8 mouse cellular contexts compared by ENCODE assay signal in the genomic region with DNA sequence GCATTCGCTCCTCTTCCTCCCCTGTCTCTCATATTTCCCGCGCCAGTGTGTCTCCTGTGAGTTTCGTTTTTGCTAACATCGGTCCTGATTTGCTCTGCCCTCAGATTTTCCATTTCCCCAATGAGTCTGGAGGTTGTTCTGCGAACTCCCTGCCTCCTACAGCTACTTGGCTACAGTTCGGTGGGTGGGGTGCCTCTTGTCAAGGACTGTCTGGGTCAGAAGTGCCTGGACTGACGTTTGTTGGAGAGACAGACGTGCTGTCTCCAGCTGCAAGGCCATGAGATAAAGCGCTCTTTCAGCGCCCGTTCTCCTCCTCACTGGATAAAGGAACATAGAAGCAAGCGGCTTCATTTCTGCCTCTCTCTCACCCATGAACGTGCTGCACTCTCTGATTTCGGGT.
DNase-seq lines count a peak whose midpoint lies in the region; ATAC-seq and TF ChIP-seq lines count a peak whose summit lies in the region.

No protein-coding gene starts in this region.

- DNase-seq in thymus, adult 2 months: no peak
- DNase-seq in thymus, postnatal 10 days (ENCODE audit: low spot score in 2 of 2): no peak
- peak; percentile 82 to 90 for DNase-seq in heart, postnatal 10 days
- peak; percentile 57 for DNase-seq in large intestine, adult 2 months (ENCODE audit: low read depth, low spot score)
- DNase-seq in lung, postnatal 14 days: peak; percentile 69
- DNase-seq in testis, postnatal 10 days (ENCODE audit: low spot score): peak; percentile 73
- DNase-seq in spleen, postnatal 10 days (ENCODE audit: low spot score in 2 of 2): no peak

- H3K4me1 ChIP-seq in thymus, adult 2 months (replicated peaks; ENCODE audit: control insufficient read depth, insufficient read depth, low read length): no peaks in the 10 kb centered on the region; the same call in 1 of the 2 replicates
- peaks cover 5% of the 10 kb centered on the region; the same call in 1 of the 2 replicates for H3K4me1 ChIP-seq in embryonic facial prominence, embryonic 13.5 days

- no peaks in the 10 kb centered on the region for H3K27me3 ChIP-seq in thymus, adult 2 months (ENCODE audit: control insufficient read depth, insufficient read depth, low read length)
- H3K27me3 ChIP-seq in embryonic facial prominence, embryonic 13.5 days: no peaks in the 10 kb centered on the region

- H3K4me3 ChIP-seq in thymus, adult 2 months (ENCODE audit: control insufficient read depth, insufficient read depth, low read length): no peak overlapping the region
- H3K4me3 ChIP-seq in embryonic facial prominence, embryonic 13.5 days: peak overlapping the region; percentile 20

- no peak for ATAC-seq in embryonic facial prominence, embryonic 13.5 days (ENCODE audit: insufficient number of reproducible peaks, insufficient read depth, low FRiP score, low TSS enrichment, low read depth)

- 62% methylated on average over 15 of the region's 15 CpGs for WGBS in thymus, adult 2 months
- WGBS in embryonic facial prominence, embryonic 13.5 days: 52% methylated on average over 15 of the region's 15 CpGs
- 8% methylated on average over 15 of the region's 15 CpGs for WGBS in large intestine, adult 2 months

- H3K9ac ChIP-seq in embryonic facial prominence, embryonic 13.5 days: 0 out of 2 replicates have a peak overlapping the region, but pooled peaks have one; percentile 27

- peak overlapping the region; percentile 45 for H3K4me2 ChIP-seq in embryonic facial prominence, embryonic 13.5 days

- H3K36me3 ChIP-seq in thymus, adult 2 months (ENCODE audit: control insufficient read depth, insufficient read depth, low read length): no peaks in the 10 kb centered on the region
- no peaks in the 10 kb centered on the region for H3K36me3 ChIP-seq in embryonic facial prominence, embryonic 13.5 days

- peak overlapping the region; percentile 29; the same call in 1 of the 2 replicates for H3K27ac ChIP-seq in thymus, adult 2 months (ENCODE audit: control insufficient read depth, insufficient read depth, low read length)
- 0 out of 2 replicates have a peak overlapping the region, but pooled peaks have one; percentile 11 for H3K27ac ChIP-seq in embryonic facial prominence, embryonic 13.5 days

- TF ChIP-seq POLR2A in thymus, adult 2 months (IDR thresholded peaks at IDR 0.05; ENCODE audit: control insufficient read depth, extremely low read depth, insufficient read depth, low read length, poor library complexity): no peak

- TF ChIP-seq CTCF in thymus, adult 2 months (IDR thresholded peaks at IDR 0.05; ENCODE audit: borderline replicate concordance, control insufficient read depth, extremely low read depth, insufficient read depth, low read length, poor library complexity): no peak

- intact Hi-C loops in heart, postnatal 10 days (cut with DNase I): loop anchor here (2.0 to 10.0 kb wide), 2 partner anchors 87 to 235 kb away; no protein-coding TSS in a partner anchor

- no peaks in the 10 kb centered on the region for H3K9me3 ChIP-seq in embryonic facial prominence, embryonic 13.5 days

Comparison
In these comparisons a context has a peak if more than half of its experiments do, and no peak if none do; other contexts are left out.
1. DNase-seq: peak in heart, postnatal 10 days (2 of 2), large intestine, adult 2 months (single experiment), lung, postnatal 14 days (single experiment) and testis, postnatal 10 days (single experiment); none in thymus, adult 2 months (single experiment), thymus, postnatal 10 days (0 of 2) and spleen, postnatal 10 days (0 of 2).